ENCODE assay signal across 9 mouse cellular contexts in genomic region chr19:34151909-34152308, GRCm38 (mm10). TPM values are rescaled to one million over a fixed set of nuclear protein-coding genes. Genes with fewer than 3 reads are reported as not detected.
A peak's percentile ranks its signal among the peaks of the same experiment; 100 is the strongest.
DNase-seq lines count a peak whose midpoint lies in the region; ATAC-seq and TF ChIP-seq lines count a peak whose summit lies in the region.
"Had no signal": no experiment of that assay in that cellular context is flagged by ENCODE, and none has a peak within 500 bp of the region (broad histone marks: within the 10 kb centered on the region; RNA-seq: fewer than 3 reads in every experiment).

No protein-coding gene starts in this region.

- DNase-seq in hindbrain, postnatal 0 days (ENCODE audit: low spot score) = peak; percentile 23
- DNase-seq in spleen, postnatal 36 days (ENCODE audit: low spot score in 2 of 2) = peak; percentile 24 to 50
- DNase-seq in spleen, adult 12 weeks (ENCODE audit: low spot score) = no peak
- peak; percentile 56 for DNase-seq in embryo, embryonic 10.5 days (ENCODE audit: low spot score)
- DNase-seq in thymus, postnatal 25 days = peak; percentile 56
- DNase-seq in adrenal gland, postnatal 10 days = no peak
- no peak for DNase-seq in ovary, adult 18-20 months (ENCODE audit: low spot score)

- H3K27me3 ChIP-seq in hindbrain, postnatal 0 days (ENCODE audit: insufficient read depth, low read length) = no peaks in the 10 kb centered on the region
- H3K27me3 ChIP-seq in hindbrain, embryonic 13.5 days = no peaks in the 10 kb centered on the region
- H3K27me3 ChIP-seq: liver, embryonic 15.5 days had no signal

- no peak for ATAC-seq in hindbrain, postnatal 0 days
- no peak for ATAC-seq in hindbrain, embryonic 13.5 days (ENCODE audit: low FRiP score)

- 89% methylated on average over 1 of the region's 1 CpGs for WGBS in hindbrain, postnatal 0 days
- 76% methylated on average over 1 of the region's 1 CpGs for WGBS in hindbrain, embryonic 13.5 days

- H3K36me3 ChIP-seq in hindbrain, postnatal 0 days (ENCODE audit: insufficient read depth, low read length) = no peaks in the 10 kb centered on the region
- no peaks in the 10 kb centered on the region for H3K36me3 ChIP-seq in hindbrain, embryonic 13.5 days
- H3K36me3 ChIP-seq: liver, embryonic 15.5 days had no signal

- no peaks in the 10 kb centered on the region for H3K9me3 ChIP-seq in hindbrain, postnatal 0 days (ENCODE audit: low read length)
- H3K9me3 ChIP-seq in hindbrain, embryonic 13.5 days = no peaks in the 10 kb centered on the region
- H3K9me3 ChIP-seq: liver, embryonic 15.5 days had no signal

- no peak overlapping the region for H3K27ac ChIP-seq in hindbrain, postnatal 0 days
- no peak overlapping the region for H3K27ac ChIP-seq in hindbrain, embryonic 13.5 days
- H3K27ac ChIP-seq: liver, embryonic 15.5 days had no signal

- H3K4me3 ChIP-seq in hindbrain, postnatal 0 days (ENCODE audit: low read length) = no peak overlapping the region
- H3K4me3 ChIP-seq in hindbrain, embryonic 13.5 days = no peak overlapping the region
- H3K4me3 ChIP-seq: liver, embryonic 15.5 days had no signal

- no peak overlapping the region for H3K4me2 ChIP-seq in hindbrain, postnatal 0 days (ENCODE audit: low read depth, low read length)
- no peak overlapping the region for H3K4me2 ChIP-seq in hindbrain, embryonic 13.5 days
- H3K4me2 ChIP-seq: liver, embryonic 15.5 days had no signal

- TF ChIP-seq CTCF in hindbrain, postnatal 0 days (IDR thresholded peaks at IDR 0.05; ENCODE audit: low read depth) = peak; percentile 46; the same call in 1 of the 2 replicates

- H3K4me1 ChIP-seq in hindbrain, postnatal 0 days (ENCODE audit: insufficient read depth, low read length) = no peaks in the 10 kb centered on the region
- no peaks in the 10 kb centered on the region for H3K4me1 ChIP-seq in hindbrain, embryonic 13.5 days (replicated peaks)
- H3K4me1 ChIP-seq: liver, embryonic 15.5 days had no signal

- H3K9ac ChIP-seq in hindbrain, postnatal 0 days (replicated peaks; ENCODE audit: low read length) = no peak overlapping the region
- H3K9ac ChIP-seq in hindbrain, embryonic 13.5 days = no peak overlapping the region
- H3K9ac ChIP-seq: liver, embryonic 15.5 days had no signal

RNA-seq across cellular contexts. Expression of gene Ankrd22, which starts 13.9 kb away (rescaled TPM):
- total RNA-seq in hindbrain, postnatal 0 days (2014; rRNA removed) = not detected in 2 replicates
- not detected in 2 replicates for polyA plus RNA-seq in hindbrain, postnatal 0 days (2015; fragmentation: Nextera tagmentation; extraction: Ambion mirVana)
- not detected in 2 replicates for polyA plus RNA-seq in hindbrain, embryonic 13.5 days (2015; fragmentation: Nextera tagmentation; extraction: Ambion mirVana)
- total RNA-seq in adrenal gland, postnatal 10 days (2021) = under 1 TPM in 1 of 2 experiments, not detected in 1; 0.12 TPM

RNA-seq across cellular contexts. Expression of gene Stambpl1, which starts 40.1 kb away (rescaled TPM):
- 16.1 and 21.2 TPM in 2 replicates for total RNA-seq in hindbrain, postnatal 0 days (2014; rRNA removed)
- 19.4 and 19.5 TPM in 2 replicates for polyA plus RNA-seq in hindbrain, postnatal 0 days (2015; fragmentation: Nextera tagmentation; extraction: Ambion mirVana)
- polyA plus RNA-seq in hindbrain, embryonic 13.5 days (2015; fragmentation: Nextera tagmentation; extraction: Ambion mirVana) = 9.9 and 10.5 TPM in 2 replicates
- total RNA-seq in adrenal gland, postnatal 10 days (2021) = 1 to 10 TPM; 4.8 to 6.6 TPM

RNA-seq across cellular contexts. Expression of gene Lipm, which starts 51.2 kb away (rescaled TPM):
- total RNA-seq in hindbrain, postnatal 0 days (2014; rRNA removed) = 0.16 TPM in 1 of 2 replicates, not detected in the other
- polyA plus RNA-seq in hindbrain, postnatal 0 days (2015; fragmentation: Nextera tagmentation; extraction: Ambion mirVana) = not detected in 2 replicates
- not detected in 2 replicates for polyA plus RNA-seq in hindbrain, embryonic 13.5 days (2015; fragmentation: Nextera tagmentation; extraction: Ambion mirVana)
- not detected for total RNA-seq in adrenal gland, postnatal 10 days (2021)
- polyA plus RNA-seq: liver, embryonic 15.5 days had no signal

Comparison
In these comparisons a context has a peak if more than half of its experiments do, and no peak if none do; other contexts are left out.
1. DNase-seq: peak in hindbrain, postnatal 0 days (single experiment), spleen, postnatal 36 days (2 of 2), embryo, embryonic 10.5 days (single experiment) and thymus, postnatal 25 days (single experiment); none in spleen, adult 12 weeks (single experiment), adrenal gland, postnatal 10 days (single experiment) and ovary, adult 18-20 months (single experiment).